Mouse (Mus musculus) heart, embryonic 11.5 days (tissue): ENCODE data around the gene Gcnt3. TPM values are rescaled to one million over a fixed set of nuclear protein-coding genes. Genes with fewer than 3 reads are reported as not detected.

Source experiments
- ATAC-seq: fragments of 200-750 bp; cut with Nextera tagmentation; replicated peaks from 2 replicates; pipeline ENCODE4 v1.8.0; 2017; ENCODE audit warnings: moderate library complexity; ENCODE audit not compliant: insufficient number of reproducible peaks, low FRiP score, low TSS enrichment
- H3K27ac ChIP-seq: fragments of 300-500 bp; sonication (generic); 2 replicates; pipeline ENCODE4 v1.5.1; 2014; ENCODE audit warnings: mild to moderate bottlenecking, low read depth, low read length
- H3K27me3 ChIP-seq: fragments of 300-500 bp; sonication (generic); 2 replicates; pipeline ENCODE4 v1.6.1; 2014; ENCODE audit warnings: mild to moderate bottlenecking, low read length, mixed read lengths; ENCODE audit not compliant: control insufficient read depth, insufficient read depth
- H3K36me3 ChIP-seq: fragments of 300-500 bp; sonication (generic); 2 replicates; pipeline ENCODE4 v1.6.1; 2014; ENCODE audit warnings: mild to moderate bottlenecking, low read length, moderate library complexity, mixed read lengths; ENCODE audit not compliant: control insufficient read depth, insufficient read depth
- H3K4me1 ChIP-seq: fragments of 300-500 bp; sonication (generic); 2 replicates; pipeline ENCODE4 v1.6.1; 2014; ENCODE audit warnings: low read length; ENCODE audit not compliant: control insufficient read depth, insufficient read depth
- H3K4me2 ChIP-seq: fragments of 300-500 bp; sonication (generic); 2 replicates; pipeline ENCODE4 v1.6.1; 2014; ENCODE audit warnings: mild to moderate bottlenecking, moderate library complexity
- H3K4me3 ChIP-seq: fragments of 300-500 bp; sonication (generic); 2 replicates; pipeline ENCODE4 v1.5.1; 2014; ENCODE audit warnings: low read depth, low read length
- H3K9ac ChIP-seq: fragments of 300-500 bp; sonication (generic); 2 replicates; pipeline ENCODE4 v1.6.1; 2014; ENCODE audit warnings: mild to moderate bottlenecking, low read depth, low read length, moderate library complexity
- H3K9me3 ChIP-seq: fragments of 300-500 bp; sonication (generic); replicated peaks from 2 replicates; pipeline ENCODE4 v1.6.1; 2016; ENCODE audit warnings: low read length; ENCODE audit not compliant: control insufficient read depth
- WGBS: fragments of 180-500 bp; shearing (Covaris S2); extraction: QIAGEN DNeasy Blood & Tissue Kit; methylation state at CpG from one replicate; pipeline ENCODE4 v1.1.7; 2014; ENCODE audit not compliant: insufficient replicate concordance; 5-methylcytosine and 5-hydroxymethylcytosine counted together
- polyA plus RNA-seq: library from polyadenylated mRNA; unstranded; fragments of >200 nt; fragmentation: Nextera tagmentation; extraction: Ambion mirVana; gene quantifications from 2 replicates; pipeline ENCODE4 v1.2.1, GENCODE M21; 2014

Gene Gcnt3
- polyA plus RNA-seq, 1 experiment from 2014 or later: not detected

- Histone ChIP-seq H3K4me3 (no peak overlapping the region), H3K9ac (no peak overlapping the region), H3K4me2 (no peak overlapping the region), H3K4me1 (peaks cover 11% of the 10 kb centered on the region), H3K36me3 (peaks cover 10% of the 10 kb centered on the region; the same call in 1 of the 2 replicates), H3K9me3 (no peaks in the 10 kb centered on the region), H3K27me3 (no peaks in the 10 kb centered on the region), H3K27ac (peak overlapping the region; percentile 22; the same call in 1 of the 2 replicates)
- 57% methylated on average over 4 of the region's 4 CpGs for WGBS
- no peak for ATAC-seq
These were observed 15.8 kb downstream of the Gcnt3 start for GRCm38 (mm10) chr9:70022083-70022482.

GRCm38 (mm10) chr9:70021610-70022009, 16.3 kb downstream of the Gcnt3 start:
- WGBS: 51% methylated on average over 1 of the region's 1 CpGs
- Histone ChIP-seq H3K27ac (peak overlapping the region; percentile 54; the same call in 1 of the 2 replicates), H3K4me3 (no peak overlapping the region), H3K36me3 (peaks cover 10% of the 10 kb centered on the region; the same call in 1 of the 2 replicates), H3K27me3 (no peaks in the 10 kb centered on the region), H3K9ac (no peak overlapping the region), H3K9me3 (no peaks in the 10 kb centered on the region), H3K4me2 (no peak overlapping the region), H3K4me1 (peaks cover 11% of the 10 kb centered on the region)
- no peak for ATAC-seq

- no peak overlapping the region for H3K27ac ChIP-seq
- H3K36me3 ChIP-seq: peaks cover 10% of the 10 kb centered on the region; the same call in 1 of the 2 replicates
- H3K9me3 ChIP-seq: no peaks in the 10 kb centered on the region
- no peak overlapping the region for H3K4me2 ChIP-seq
- H3K4me3 ChIP-seq: no peak overlapping the region
- no peak for ATAC-seq
- peaks cover 14% of the 10 kb centered on the region for H3K4me1 ChIP-seq
- no peaks in the 10 kb centered on the region for H3K27me3 ChIP-seq
- no peak overlapping the region for H3K9ac ChIP-seq
These were observed 19.0 kb downstream of the Gcnt3 start for GRCm38 (mm10) chr9:70018879-70019278.

GRCm38 (mm10) chr9:70015632-70016031, 22.3 kb downstream of the Gcnt3 start:
- H3K36me3 ChIP-seq: peaks cover 10% of the 10 kb centered on the region; the same call in 1 of the 2 replicates
- H3K4me2 ChIP-seq: no peak overlapping the region
- no peak overlapping the region for H3K9ac ChIP-seq
- H3K4me1 ChIP-seq: peaks cover 10% of the 10 kb centered on the region
- 85% methylated on average over 2 of the region's 2 CpGs for WGBS
- no peak overlapping the region for H3K4me3 ChIP-seq
- H3K27me3 ChIP-seq: no peaks in the 10 kb centered on the region
- H3K9me3 ChIP-seq: no peaks in the 10 kb centered on the region
- H3K27ac ChIP-seq: no peak overlapping the region
- ATAC-seq: no peak

GRCm38 (mm10) chr9:70012408-70012901, 25.4 kb downstream of the Gcnt3 start, which contains the start of gene Gtf2a2:
TSS of gene Gtf2a2 (plus strand) at chr9:70012550.
- WGBS: under 1% methylated on average over 47 of the region's 57 CpGs
- peak within 1 kb of the TSS; percentile 91 for H3K9ac ChIP-seq
- no peaks in the 10 kb centered on the region for H3K9me3 ChIP-seq
- H3K4me3 ChIP-seq: peak within 1 kb of the TSS; percentile 79
- H3K27me3 ChIP-seq: no peaks in the 10 kb centered on the region
- H3K36me3 ChIP-seq: 0 out of 2 replicates have a peak, but pooled peaks cover 6% of the 10 kb centered on the region
- peaks cover 10% of the 10 kb centered on the region for H3K4me1 ChIP-seq
- peak within 1 kb of the TSS; percentile 88 for H3K27ac ChIP-seq
- H3K4me2 ChIP-seq: peak within 1 kb of the TSS; percentile 85
- peak; percentile 89 for ATAC-seq

GRCm38 (mm10) chr9:70011537-70012407, 26.1 kb downstream of the Gcnt3 start:
- H3K4me1 ChIP-seq: peaks cover 10% of the 10 kb centered on the region
- H3K4me3 ChIP-seq: peak overlapping the region; percentile 79
- no peaks in the 10 kb centered on the region for H3K9me3 ChIP-seq
- peak overlapping the region; percentile 88 for H3K27ac ChIP-seq
- peak overlapping the region; percentile 85 for H3K4me2 ChIP-seq
- H3K27me3 ChIP-seq: no peaks in the 10 kb centered on the region
- peak overlapping the region; percentile 91; the same call in 1 of the 2 replicates for H3K9ac ChIP-seq
- H3K36me3 ChIP-seq: 0 out of 2 replicates have a peak, but pooled peaks cover 6% of the 10 kb centered on the region
- WGBS: 59% methylated on average over 14 of the region's 14 CpGs
- no peak for ATAC-seq

- Histone ChIP-seq H3K36me3 (0 out of 2 replicates have a peak, but pooled peaks cover 6% of the 10 kb centered on the region), H3K9me3 (no peaks in the 10 kb centered on the region), H3K9ac (no peak overlapping the region), H3K4me3 (no peak overlapping the region), H3K4me1 (peaks cover 10% of the 10 kb centered on the region), H3K27ac (no peak overlapping the region), H3K4me2 (no peak overlapping the region), H3K27me3 (no peaks in the 10 kb centered on the region)
- ATAC-seq: no peak
- 94% methylated on average over 5 of the region's 5 CpGs for WGBS
These were observed 27.0 kb downstream of the Gcnt3 start for GRCm38 (mm10) chr9:70010781-70011473.

GRCm38 (mm10) chr9:70009754-70010304, 28.1 kb downstream of the Gcnt3 start:
- ATAC-seq: no peak
- WGBS: 59% methylated on average over 8 of the region's 8 CpGs
- H3K4me3 ChIP-seq: no peak overlapping the region
- H3K27ac ChIP-seq: no peak overlapping the region
- H3K9me3 ChIP-seq: no peaks in the 10 kb centered on the region
- no peaks in the 10 kb centered on the region for H3K27me3 ChIP-seq
- 0 out of 2 replicates have a peak, but pooled peaks cover 6% of the 10 kb centered on the region for H3K36me3 ChIP-seq
- H3K4me2 ChIP-seq: no peak overlapping the region
- no peak overlapping the region for H3K9ac ChIP-seq
- H3K4me1 ChIP-seq: peaks cover 10% of the 10 kb centered on the region
